Mouse (Mus musculus) limb, embryonic 15.5 days (tissue): Measurements from ENCODE around the gene Igf2. TPM values are rescaled to one million over a fixed set of nuclear protein-coding genes. Genes with fewer than 3 reads are reported as not detected.

Experiments used
- ATAC-seq: fragments of 200-750 bp; cut with Nextera tagmentation; 2 replicates; pipeline ENCODE4 v1.8.0; 2017; ENCODE audit warnings: low read depth, moderate TSS enrichment; ENCODE audit not compliant: insufficient number of reproducible peaks, low FRiP score, low TSS enrichment
- H3K27ac ChIP-seq: fragments of 300-500 bp; sonication (generic); 2 replicates; pipeline ENCODE4 v1.5.1; 2015; ENCODE audit warnings: moderate library complexity, mild to moderate bottlenecking, inconsistent platforms
- H3K27me3 ChIP-seq: fragments of 300-500 bp; sonication (generic); 2 replicates; pipeline ENCODE4 v1.6.1; 2015; ENCODE audit warnings: inconsistent platforms
- H3K36me3 ChIP-seq: fragments of 300-500 bp; sonication (generic); 2 replicates; pipeline ENCODE4 v1.6.1; 2015; ENCODE audit warnings: inconsistent platforms
- H3K4me1 ChIP-seq: fragments of 300-500 bp; sonication (generic); 2 replicates; pipeline ENCODE4 v1.6.1; 2015; ENCODE audit warnings: inconsistent platforms
- H3K4me2 ChIP-seq: fragments of 300-500 bp; sonication (generic); 2 replicates; pipeline ENCODE4 v1.6.1; 2015; ENCODE audit warnings: mild to moderate bottlenecking, inconsistent platforms
- H3K4me3 ChIP-seq: fragments of 300-500 bp; sonication (generic); 2 replicates; pipeline ENCODE4 v1.5.1; 2015; ENCODE audit warnings: mild to moderate bottlenecking, inconsistent platforms
- H3K9ac ChIP-seq: fragments of 300-500 bp; sonication (generic); 2 replicates; pipeline ENCODE4 v1.6.1; 2015; ENCODE audit warnings: inconsistent platforms
- H3K9me3 ChIP-seq: fragments of 300-500 bp; sonication (generic); 2 replicates; pipeline ENCODE4 v1.6.1; 2016; ENCODE audit warnings: inconsistent platforms
- WGBS: fragments of 180-500 bp; shearing (Covaris S2); methylation state at CpG from one replicate; pipeline ENCODE4 v1.1.7; 2015; 5-methylcytosine and 5-hydroxymethylcytosine counted together
- polyA plus RNA-seq: library from polyadenylated mRNA; unstranded; fragments of >200 nt; fragmentation: Nextera tagmentation; extraction: Ambion mirVana; gene quantifications from 2 replicates; pipeline ENCODE4 v1.2.1, GENCODE M21; 2015

Gene Igf2
- polyA plus RNA-seq, 1 experiment from 2014 or later: 1,279 TPM

DNA sequence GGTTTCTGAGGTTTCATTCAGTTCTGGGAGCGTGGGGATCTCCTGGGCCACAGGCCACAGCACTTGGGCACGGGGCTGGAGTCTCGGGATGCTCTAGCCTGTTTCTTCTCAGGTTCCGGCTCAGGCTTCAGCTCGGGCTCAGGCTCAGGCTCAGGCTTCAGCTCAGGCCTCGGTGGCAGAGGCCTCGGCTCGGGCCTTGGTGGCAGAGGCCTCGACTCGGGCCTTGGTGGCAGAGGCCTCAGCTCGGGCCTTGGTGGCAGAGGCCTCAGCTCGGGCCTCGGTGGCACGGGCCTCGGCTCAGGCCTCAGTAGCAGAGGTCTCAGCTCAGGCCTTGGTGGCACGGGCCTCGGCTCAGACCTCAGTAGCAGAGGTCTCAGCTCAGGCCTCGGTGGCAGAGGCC lies 905 bp upstream of the Igf2 start:
- WGBS: 96% methylated on average over 18 of the region's 18 CpGs
- no peak for ATAC-seq

DNA sequence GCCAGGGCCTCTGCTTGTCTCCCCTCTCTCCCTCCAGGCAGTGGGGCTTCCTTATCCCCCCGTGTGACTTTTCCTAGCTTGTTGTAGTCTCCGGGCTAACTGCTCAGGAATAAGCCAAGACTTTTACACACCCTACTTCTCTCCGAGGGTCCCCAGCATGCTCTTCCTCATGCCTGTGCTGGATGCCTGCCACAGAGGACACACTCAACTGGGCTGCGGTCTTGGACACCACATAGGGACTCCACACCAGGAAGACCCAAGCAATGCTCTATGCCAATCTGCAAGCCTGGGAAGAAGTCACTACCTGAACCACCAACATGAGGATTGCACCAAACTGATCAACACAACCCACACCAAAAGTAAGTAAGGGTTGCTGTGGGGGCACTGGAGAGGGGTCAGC lies 507 bp downstream of the Igf2 start:
- H3K4me3 ChIP-seq: 0 out of 2 replicates have a peak overlapping the region, but pooled peaks have one; percentile 7
- peaks cover 18% of the 10 kb centered on the region for H3K4me1 ChIP-seq
- H3K9ac ChIP-seq: no peak overlapping the region
- peaks cover 48% of the 10 kb centered on the region for H3K27me3 ChIP-seq
- WGBS: 64% methylated on average over 4 of the region's 4 CpGs
- H3K36me3 ChIP-seq: 0 out of 2 replicates have a peak, but pooled peaks cover 21% of the 10 kb centered on the region
- H3K4me2 ChIP-seq: no peak overlapping the region
- H3K9me3 ChIP-seq: peaks cover 14% of the 10 kb centered on the region
- peak overlapping the region; percentile 39; the same call in 1 of the 2 replicates for H3K27ac ChIP-seq
- ATAC-seq: no peak

More for the DNA sequence above, 905 bp upstream of the Igf2 start:
- 0 out of 2 replicates have a peak, but pooled peaks cover 21% of the 10 kb centered on the region for H3K36me3 ChIP-seq
- no peak overlapping the region for H3K9ac ChIP-seq
- H3K9me3 ChIP-seq: peaks cover 14% of the 10 kb centered on the region
- H3K27me3 ChIP-seq: peaks cover 43% of the 10 kb centered on the region
- peaks cover 17% of the 10 kb centered on the region for H3K4me1 ChIP-seq
- no peak overlapping the region for H3K4me3 ChIP-seq
- no peak overlapping the region for H3K4me2 ChIP-seq
- H3K27ac ChIP-seq: peak overlapping the region; percentile 27; the same call in 1 of the 2 replicates

DNA sequence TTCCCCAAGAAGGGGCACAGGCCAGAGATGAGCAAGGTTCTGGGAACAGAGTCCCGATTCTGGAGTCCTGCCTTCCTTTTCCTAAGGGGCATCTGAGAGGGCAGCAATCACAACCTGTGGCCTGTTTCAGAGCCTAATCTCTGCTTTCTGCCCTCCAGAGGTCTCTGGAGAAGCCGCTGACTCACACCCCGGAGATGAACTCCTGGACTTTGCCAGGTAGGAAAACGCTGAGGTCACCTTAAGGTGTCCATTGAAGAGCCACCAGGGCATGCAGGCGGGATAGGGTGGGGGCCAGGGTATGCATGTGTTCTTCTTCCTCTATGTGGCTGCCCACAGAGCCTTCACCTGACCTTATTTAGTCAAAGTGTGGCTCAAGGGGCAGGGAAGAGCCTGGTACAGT lies 1.3 kb downstream of the Igf2 start:
- Histone ChIP-seq H3K9ac (no peak overlapping the region), H3K9me3 (peaks cover 13% of the 10 kb centered on the region), H3K4me3 (peak overlapping the region; percentile 12; the same call in 1 of the 2 replicates), H3K27me3 (peaks cover 55% of the 10 kb centered on the region), H3K4me2 (0 out of 2 replicates have a peak overlapping the region, but pooled peaks have one; percentile 5), H3K36me3 (0 out of 2 replicates have a peak, but pooled peaks cover 21% of the 10 kb centered on the region), H3K4me1 (peaks cover 26% of the 10 kb centered on the region), H3K27ac (peak overlapping the region; percentile 17)
- WGBS: 60% methylated on average over 5 of the region's 5 CpGs
- ATAC-seq: no peak

DNA sequence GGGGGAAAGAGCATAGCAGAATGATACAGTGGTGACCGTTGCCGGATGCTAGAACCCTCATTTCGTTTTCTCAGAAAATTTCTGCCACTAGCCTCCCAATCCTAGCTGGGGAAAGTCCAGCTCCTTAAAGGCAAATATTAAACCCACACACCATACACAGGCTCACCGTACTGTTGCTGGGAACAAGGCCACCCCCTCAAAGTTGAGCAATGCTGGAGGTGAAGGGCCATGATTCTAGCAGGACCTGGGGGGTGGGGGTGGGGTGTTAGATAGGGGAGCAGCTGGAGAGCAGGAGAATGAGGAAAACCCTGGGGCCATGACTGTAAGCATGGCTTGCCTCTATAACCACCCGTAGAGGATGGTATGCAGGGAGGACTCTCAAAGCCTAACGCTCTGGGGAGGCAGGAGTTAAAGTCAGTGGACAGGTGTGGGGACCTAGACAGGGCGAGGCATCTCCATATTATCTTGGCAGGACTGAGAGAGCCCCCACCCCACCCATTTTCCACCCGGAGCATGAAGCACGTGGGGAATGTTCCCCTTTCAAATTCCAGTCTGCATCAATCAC lies 2.1 kb downstream of the Igf2 start:
- peak; percentile 45 for ATAC-seq
- peaks cover 63% of the 10 kb centered on the region for H3K27me3 ChIP-seq
- 3% methylated on average over 9 of the region's 9 CpGs for WGBS
- peaks cover 5% of the 10 kb centered on the region for H3K9me3 ChIP-seq
- H3K4me2 ChIP-seq: peak overlapping the region; percentile 62
- H3K27ac ChIP-seq: peak overlapping the region; percentile 83
- H3K36me3 ChIP-seq: 0 out of 2 replicates have a peak, but pooled peaks cover 20% of the 10 kb centered on the region
- peak overlapping the region; percentile 42 for H3K9ac ChIP-seq
- peak overlapping the region; percentile 42 for H3K4me3 ChIP-seq
- H3K4me1 ChIP-seq: peaks cover 33% of the 10 kb centered on the region

DNA sequence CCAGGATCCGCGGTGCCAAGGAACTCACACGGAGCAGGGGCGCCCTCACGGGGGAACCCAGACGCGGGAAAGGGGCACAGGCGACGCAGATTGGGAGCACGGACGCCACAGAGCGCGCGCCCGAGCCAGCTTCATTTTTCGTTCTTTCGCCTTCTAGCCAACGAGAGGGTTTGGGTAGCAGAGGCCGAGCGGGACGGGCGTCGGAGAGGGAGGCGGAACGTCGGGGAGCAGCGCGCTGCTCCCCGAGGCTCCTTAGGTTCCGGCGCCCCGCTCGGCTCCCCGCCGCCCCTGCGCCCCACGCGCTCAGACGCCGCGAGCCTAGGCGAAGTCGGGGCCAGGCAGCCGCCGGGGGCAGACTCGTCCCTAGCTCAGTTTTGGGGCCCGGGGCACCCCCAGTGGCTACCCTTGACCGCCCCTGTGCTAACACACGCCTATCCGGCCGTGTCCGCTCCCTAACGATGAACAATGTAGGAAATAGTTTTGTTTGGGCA lies 2.6 kb downstream of the Igf2 start:
- H3K27me3 ChIP-seq: peaks cover 69% of the 10 kb centered on the region

DNA sequence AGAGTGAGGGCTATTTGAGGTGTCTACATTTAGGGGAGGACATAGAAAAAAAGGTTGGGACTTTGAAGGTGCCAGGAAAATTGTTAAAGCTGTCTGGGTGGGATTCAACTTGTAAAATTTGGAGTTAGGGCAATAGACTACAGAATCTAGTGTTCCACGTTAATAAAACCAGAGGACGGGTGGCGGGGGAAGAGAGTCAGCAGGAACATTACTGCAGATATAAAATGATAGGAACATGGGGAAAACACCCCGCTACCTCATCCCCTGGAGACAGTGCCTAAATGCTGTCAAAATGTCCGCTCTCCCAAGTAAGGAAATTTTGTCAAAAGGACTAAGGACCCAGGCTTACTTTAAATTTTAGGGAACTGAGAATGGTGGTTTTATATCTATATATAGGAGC lies 3.5 kb downstream of the Igf2 start:
- no peaks in the 10 kb centered on the region for H3K9me3 ChIP-seq
- WGBS: 22% methylated on average over 5 of the region's 5 CpGs
- peaks cover 77% of the 10 kb centered on the region for H3K27me3 ChIP-seq
- peaks cover 40% of the 10 kb centered on the region for H3K4me1 ChIP-seq
- H3K4me2 ChIP-seq: peak overlapping the region; percentile 62
- peak overlapping the region; percentile 83 for H3K27ac ChIP-seq
- peak overlapping the region; percentile 42; the same call in 1 of the 2 replicates for H3K4me3 ChIP-seq
- no peak overlapping the region for H3K9ac ChIP-seq
- H3K36me3 ChIP-seq: 0 out of 2 replicates have a peak, but pooled peaks cover 14% of the 10 kb centered on the region
- ATAC-seq: no peak

More for the DNA sequence above, 2.6 kb downstream of the Igf2 start:
- H3K27ac ChIP-seq: peak overlapping the region; percentile 83
- under 1% methylated on average over 53 of the region's 53 CpGs for WGBS
- 0 out of 2 replicates have a peak, but pooled peaks cover 19% of the 10 kb centered on the region for H3K36me3 ChIP-seq
- H3K9ac ChIP-seq: peak overlapping the region; percentile 42
- peak overlapping the region; percentile 62 for H3K4me2 ChIP-seq
- H3K4me1 ChIP-seq: peaks cover 37% of the 10 kb centered on the region
- no peaks in the 10 kb centered on the region for H3K9me3 ChIP-seq
- ATAC-seq: no peak
- H3K4me3 ChIP-seq: peak overlapping the region; percentile 42

DNA sequence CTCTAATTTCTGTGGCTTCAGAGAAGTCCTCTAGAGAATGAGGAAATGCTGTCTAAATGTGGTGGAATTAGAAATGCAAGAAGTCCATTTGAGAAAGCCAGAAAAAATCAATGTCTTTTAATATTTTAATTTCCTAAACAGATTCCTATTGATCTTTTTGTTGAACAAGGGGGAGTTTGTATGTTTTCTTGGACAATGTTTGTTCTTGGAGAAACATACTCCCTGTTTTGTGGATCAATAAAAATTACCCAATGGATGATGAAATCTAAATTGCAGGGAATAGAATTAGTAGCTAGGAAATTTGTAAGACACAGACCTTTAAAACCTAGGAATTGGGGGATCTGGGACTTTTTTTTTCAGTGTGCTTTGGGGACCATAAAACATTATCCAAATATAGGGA lies 4.8 kb downstream of the Igf2 start:
- H3K27ac ChIP-seq: peak overlapping the region; percentile 96; the same call in 1 of the 2 replicates
- no peak overlapping the region for H3K9ac ChIP-seq
- H3K4me3 ChIP-seq: peak overlapping the region; percentile 58
- peaks cover 41% of the 10 kb centered on the region for H3K4me1 ChIP-seq
- H3K36me3 ChIP-seq: 0 out of 2 replicates have a peak, but pooled peaks cover 5% of the 10 kb centered on the region
- no peaks in the 10 kb centered on the region for H3K9me3 ChIP-seq
- no peak for ATAC-seq
- H3K27me3 ChIP-seq: peaks cover 88% of the 10 kb centered on the region
- no peak overlapping the region for H3K4me2 ChIP-seq

DNA sequence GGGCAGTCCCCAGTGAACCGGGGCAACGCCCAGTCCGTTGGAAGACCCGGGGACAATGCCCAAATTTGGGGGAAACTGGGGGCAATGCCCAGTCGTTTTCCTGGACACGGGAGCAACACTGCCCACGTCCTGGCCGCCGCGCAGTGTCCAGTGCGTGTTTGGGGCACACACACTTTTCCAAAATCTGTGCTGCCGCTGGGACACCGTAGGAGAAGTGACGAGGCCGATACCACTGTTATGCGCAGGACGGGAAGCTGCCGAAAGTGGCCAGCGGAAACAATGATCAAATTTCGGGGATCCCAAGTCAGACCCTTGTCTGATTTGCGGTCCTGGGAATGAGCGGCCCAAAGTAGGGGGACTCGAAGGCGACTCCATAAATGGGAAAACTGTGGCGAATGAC lies 5.6 kb downstream of the Igf2 start:
- peak overlapping the region; percentile 58 for H3K4me3 ChIP-seq
- peaks cover 88% of the 10 kb centered on the region for H3K27me3 ChIP-seq
- peak overlapping the region; percentile 54 for H3K4me2 ChIP-seq
- no peaks in the 10 kb centered on the region for H3K9me3 ChIP-seq
- H3K9ac ChIP-seq: peak overlapping the region; percentile 42
- no peak for ATAC-seq
- 4% methylated on average over 25 of the region's 25 CpGs for WGBS
- peak overlapping the region; percentile 96 for H3K27ac ChIP-seq
- 0 out of 2 replicates have a peak, but pooled peaks cover 2% of the 10 kb centered on the region for H3K36me3 ChIP-seq
- peaks cover 47% of the 10 kb centered on the region for H3K4me1 ChIP-seq

DNA sequence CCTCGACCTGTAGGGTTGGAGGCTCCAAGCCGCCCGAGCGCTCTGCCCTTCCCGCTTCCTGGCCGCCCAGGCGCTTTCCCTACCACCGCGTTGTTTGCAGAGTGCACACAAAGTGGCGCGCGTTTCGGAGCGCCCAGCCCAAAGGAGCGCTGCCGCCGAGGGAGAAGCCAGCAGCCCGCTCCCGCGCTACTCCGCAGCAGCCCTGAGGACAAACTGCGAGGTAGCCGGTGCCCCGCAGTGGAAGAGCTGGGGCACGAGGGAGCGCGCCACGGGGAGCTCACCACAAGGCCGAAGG lies 6.0 kb downstream of the Igf2 start:
- H3K9me3 ChIP-seq: no peaks in the 10 kb centered on the region
- under 1% methylated on average over 29 of the region's 29 CpGs for WGBS
- no peak for ATAC-seq
- H3K9ac ChIP-seq: peak overlapping the region; percentile 42
- peak overlapping the region; percentile 54 for H3K4me2 ChIP-seq
- H3K36me3 ChIP-seq: no peaks in the 10 kb centered on the region
- H3K4me3 ChIP-seq: peak overlapping the region; percentile 58
- H3K27ac ChIP-seq: peak overlapping the region; percentile 96
- peaks cover 88% of the 10 kb centered on the region for H3K27me3 ChIP-seq
- H3K4me1 ChIP-seq: peaks cover 50% of the 10 kb centered on the region

DNA sequence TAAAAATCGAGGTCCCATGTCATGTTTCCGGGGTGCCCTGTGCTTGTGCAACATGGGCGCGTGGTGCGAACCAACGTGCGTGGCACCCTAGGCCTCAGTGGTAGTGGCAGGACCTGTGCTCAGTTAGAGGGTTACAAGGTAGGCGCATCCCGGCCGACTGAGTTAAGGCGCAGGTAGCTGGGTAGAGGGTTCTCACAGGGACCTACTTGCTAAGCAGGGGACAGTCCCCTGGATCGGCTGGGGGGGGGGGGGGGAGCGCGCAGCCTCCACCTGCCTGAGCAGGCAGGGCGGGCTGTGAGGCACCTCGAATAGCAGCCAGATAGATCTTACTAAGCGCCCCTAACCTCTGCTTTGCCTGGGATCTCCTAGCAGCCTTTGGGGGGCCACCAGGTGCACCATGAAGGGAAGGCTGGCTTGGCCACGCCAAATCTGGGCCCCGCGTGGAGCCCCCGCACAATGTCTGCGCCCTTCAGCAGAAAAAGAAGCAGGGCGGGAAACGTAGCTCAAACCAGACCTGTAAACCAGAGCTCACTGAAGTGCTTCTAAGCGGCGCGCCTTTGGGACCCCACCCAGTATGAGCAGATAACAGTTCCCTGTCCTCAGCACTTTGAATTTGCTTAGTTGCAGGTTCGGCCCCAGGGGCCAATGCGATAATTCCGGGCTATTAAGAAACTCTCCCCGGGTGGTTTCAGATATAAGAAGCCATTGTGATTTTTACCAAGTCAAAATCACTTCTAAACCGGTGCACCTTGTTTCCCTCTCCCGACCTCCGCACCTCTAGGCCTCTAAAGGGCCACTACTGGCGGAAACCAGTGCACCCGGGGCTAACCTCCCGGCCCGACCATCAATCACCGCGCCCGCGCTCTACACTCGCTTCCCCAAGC lies 6.6 kb downstream of the Igf2 start:
- WGBS: 1% methylated on average over 43 of the region's 43 CpGs
- Histone ChIP-seq H3K27ac (peak overlapping the region; percentile 96), H3K4me2 (peak overlapping the region; percentile 54), H3K27me3 (peaks cover 87% of the 10 kb centered on the region), H3K4me1 (peaks cover 52% of the 10 kb centered on the region), H3K9me3 (no peaks in the 10 kb centered on the region), H3K4me3 (peak overlapping the region; percentile 58), H3K9ac (peak overlapping the region; percentile 42), H3K36me3 (no peaks in the 10 kb centered on the region)
- no peak for ATAC-seq

DNA sequence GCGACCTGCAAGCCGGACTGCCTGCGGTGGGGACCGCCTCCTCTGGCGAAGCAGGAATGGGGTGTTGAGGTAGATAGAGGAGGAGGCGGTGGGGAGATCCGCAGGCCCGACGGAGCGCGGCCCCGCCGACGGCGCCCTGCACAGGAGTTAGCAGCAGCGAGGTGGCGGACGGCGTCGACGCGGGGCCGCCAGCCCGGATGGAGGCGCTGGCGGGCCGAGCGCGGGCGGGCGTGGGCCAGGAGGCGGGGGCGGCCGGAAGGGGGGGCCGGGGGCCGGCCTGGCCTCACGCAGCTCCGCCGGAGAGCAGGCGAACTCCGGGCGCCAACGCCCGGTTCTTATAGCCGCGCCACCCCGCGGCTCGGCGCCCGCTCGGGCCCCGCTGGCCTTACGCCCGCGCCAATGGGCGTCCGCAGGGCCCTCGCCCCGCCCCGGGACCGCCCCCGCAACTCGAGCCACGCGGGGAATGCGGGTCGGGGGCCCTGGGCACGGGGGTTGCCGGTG lies 7.4 kb downstream of the Igf2 start:
- Histone ChIP-seq H3K4me1 (peaks cover 51% of the 10 kb centered on the region), H3K4me3 (peak overlapping the region; percentile 58), H3K4me2 (peak overlapping the region; percentile 54), H3K9ac (peak overlapping the region; percentile 84), H3K27me3 (peaks cover 87% of the 10 kb centered on the region), H3K27ac (peak overlapping the region; percentile 96), H3K9me3 (no peaks in the 10 kb centered on the region), H3K36me3 (0 out of 2 replicates have a peak, but pooled peaks cover 5% of the 10 kb centered on the region)
- WGBS: under 1% methylated on average over 40 of the region's 70 CpGs
- peak; percentile 72 for ATAC-seq
